Mouse (Mus musculus) heart, adult 11 months (tissue): ENCODE data around the gene Cct5.

ENCODE experiments used
- DNase-seq: peaks from one replicate; pipeline ENCODE4 v3.0.0; 2022

Cct5 gene

GRCm38 (mm10) chr15:31601646-31602374, at the start of gene Cct5, which contains the start of gene Fam173b:
Cct5 (minus strand) TSS chr15:31601804.
Fam173b (plus strand) TSS chr15:31601852.
- DNase-seq: peak; percentile 100

- DNase-seq: no peak
Measured at GRCm38 (mm10) chr15:31650821-31651220, 49.2 kb upstream of the Cct5 start.

GRCm38 (mm10) chr15:31649691-31650090, 48.1 kb upstream of the Cct5 start:
- DNase-seq: no peak

- peak; percentile 84 for DNase-seq
Measured at GRCm38 (mm10) chr15:31647851-31648569, 46.4 kb upstream of the Cct5 start.

GRCm38 (mm10) chr15:31647225-31647624, 45.6 kb upstream of the Cct5 start:
- DNase-seq: peak; percentile 87

GRCm38 (mm10) chr15:31636091-31636595, 34.5 kb upstream of the Cct5 start:
- no peak for DNase-seq

- DNase-seq: peak; percentile 89
Measured at GRCm38 (mm10) chr15:31634582-31634981, 33.0 kb upstream of the Cct5 start.

GRCm38 (mm10) chr15:31632478-31632877, 30.9 kb upstream of the Cct5 start:
- no peak for DNase-seq

- DNase-seq: no peak
Measured at GRCm38 (mm10) chr15:31631396-31631858, 29.8 kb upstream of the Cct5 start.

GRCm38 (mm10) chr15:31629556-31629955, 28.0 kb upstream of the Cct5 start:
- no peak for DNase-seq

- no peak for DNase-seq
Measured at GRCm38 (mm10) chr15:31628180-31628579, 26.6 kb upstream of the Cct5 start.

GRCm38 (mm10) chr15:31627277-31628154, 25.9 kb upstream of the Cct5 start:
- no peak for DNase-seq

GRCm38 (mm10) chr15:31619521-31619920, 17.9 kb upstream of the Cct5 start:
- no peak for DNase-seq

- DNase-seq: no peak
Measured at GRCm38 (mm10) chr15:31617261-31617660, 15.7 kb upstream of the Cct5 start.

GRCm38 (mm10) chr15:31614666-31615065, 13.1 kb upstream of the Cct5 start:
- DNase-seq: no peak

GRCm38 (mm10) chr15:31613826-31614453, 12.3 kb upstream of the Cct5 start:
- no peak for DNase-seq

GRCm38 (mm10) chr15:31611976-31612375, 10.4 kb upstream of the Cct5 start:
- DNase-seq: no peak

GRCm38 (mm10) chr15:31611027-31611426, 9.4 kb upstream of the Cct5 start:
- DNase-seq: peak; percentile 69

GRCm38 (mm10) chr15:31606821-31607220, 5.2 kb upstream of the Cct5 start:
- peak; percentile 89 for DNase-seq

- DNase-seq: no peak
Measured at GRCm38 (mm10) chr15:31603113-31603512, 1.5 kb upstream of the Cct5 start.

- DNase-seq: peak; percentile 93
Measured at GRCm38 (mm10) chr15:31602426-31602825, 822 bp upstream of the Cct5 start.

GRCm38 (mm10) chr15:31601279-31601645, 342 bp downstream of the Cct5 start:
- DNase-seq: no peak
